Mouse (Mus musculus) intestine, embryonic 14.5 days (tissue): ENCODE measurements at regions not wholly inside any gene's neighbourhood (a gene's known extent, or its start where the extent isn't known, plus 50 kb on each side); places are given as distances from the start of the nearest gene placed in this dataset.

Experiments used
- ATAC-seq: fragments of 200-750 bp; cut with Nextera tagmentation; replicated peaks from 2 replicates; pipeline ENCODE4 v1.8.0; 2017; ENCODE audit warnings: low read depth, moderate number of reproducible peaks, moderate TSS enrichment, moderate library complexity; ENCODE audit not compliant: low FRiP score, low TSS enrichment
- DNase-seq: peaks from one replicate; pipeline ENCODE4 v3.0.0-alpha.2; 2018; ENCODE audit warnings: low spot score
- H3K27ac ChIP-seq: fragments of 300-500 bp; sonication (generic); 2 replicates; pipeline ENCODE4 v1.5.1; 2014; ENCODE audit warnings: low read depth, mild to moderate bottlenecking, control low read depth
- H3K27me3 ChIP-seq: fragments of 300-500 bp; sonication (generic); replicated peaks from 2 replicates; pipeline ENCODE4 v1.6.1; 2014; ENCODE audit warnings: low read length, control low read depth; ENCODE audit not compliant: control insufficient read depth, insufficient read depth
- H3K36me3 ChIP-seq: fragments of 300-500 bp; sonication (generic); 2 replicates; pipeline ENCODE4 v1.6.1; 2014; ENCODE audit warnings: low read length, control low read depth; ENCODE audit not compliant: control insufficient read depth, insufficient read depth
- H3K4me1 ChIP-seq: fragments of 300-500 bp; sonication (generic); replicated peaks from 2 replicates; pipeline ENCODE4 v1.6.1; 2014; ENCODE audit warnings: low read length, control low read depth, mixed read lengths; ENCODE audit not compliant: control insufficient read depth, insufficient read depth
- H3K4me2 ChIP-seq: fragments of 300-500 bp; sonication (generic); 2 replicates; pipeline ENCODE4 v1.6.1; 2014; ENCODE audit warnings: low read length
- H3K4me3 ChIP-seq: fragments of 300-500 bp; sonication (generic); 2 replicates; pipeline ENCODE4 v1.5.1; 2014; ENCODE audit warnings: low read depth, low read length, control low read depth, mixed read lengths
- H3K9ac ChIP-seq: fragments of 300-500 bp; sonication (generic); 2 replicates; pipeline ENCODE4 v1.6.1; 2014; ENCODE audit warnings: mild to moderate bottlenecking, low read length
- H3K9me3 ChIP-seq: fragments of 300-500 bp; sonication (generic); 2 replicates; pipeline ENCODE4 v1.6.1; 2016; ENCODE audit warnings: low read length, control low read depth; ENCODE audit not compliant: control insufficient read depth
- WGBS: fragments of 180-500 bp; shearing (Covaris S2); extraction: QIAGEN DNeasy Blood & Tissue Kit; methylation state at CpG from one replicate; pipeline ENCODE4 v1.1.7; 2014; 5-methylcytosine and 5-hydroxymethylcytosine counted together

DNA sequence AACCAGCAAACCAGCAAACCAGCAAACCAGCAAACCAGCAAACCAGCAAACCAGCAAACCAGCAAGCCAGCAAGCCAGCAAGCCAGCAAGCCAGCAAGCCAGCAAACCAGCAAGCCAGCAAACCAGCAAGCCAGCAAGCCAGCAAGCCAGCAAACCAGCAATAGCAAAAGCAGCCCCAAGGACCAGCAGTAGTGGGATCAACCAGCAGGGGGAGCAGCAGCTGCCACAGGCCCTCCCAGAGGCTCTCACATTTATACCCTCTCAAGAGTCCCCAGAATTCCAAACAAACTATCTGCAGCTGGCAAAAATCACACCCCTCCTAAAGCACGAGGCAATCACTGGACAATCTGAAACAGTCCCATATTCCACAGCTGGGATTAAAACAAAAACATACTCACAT, 341.6 kb upstream of the Hs6st1 start:
- 29% methylated on average over 1 of the region's 1 CpGs for WGBS
- no peak overlapping the region for H3K9ac ChIP-seq

DNA sequence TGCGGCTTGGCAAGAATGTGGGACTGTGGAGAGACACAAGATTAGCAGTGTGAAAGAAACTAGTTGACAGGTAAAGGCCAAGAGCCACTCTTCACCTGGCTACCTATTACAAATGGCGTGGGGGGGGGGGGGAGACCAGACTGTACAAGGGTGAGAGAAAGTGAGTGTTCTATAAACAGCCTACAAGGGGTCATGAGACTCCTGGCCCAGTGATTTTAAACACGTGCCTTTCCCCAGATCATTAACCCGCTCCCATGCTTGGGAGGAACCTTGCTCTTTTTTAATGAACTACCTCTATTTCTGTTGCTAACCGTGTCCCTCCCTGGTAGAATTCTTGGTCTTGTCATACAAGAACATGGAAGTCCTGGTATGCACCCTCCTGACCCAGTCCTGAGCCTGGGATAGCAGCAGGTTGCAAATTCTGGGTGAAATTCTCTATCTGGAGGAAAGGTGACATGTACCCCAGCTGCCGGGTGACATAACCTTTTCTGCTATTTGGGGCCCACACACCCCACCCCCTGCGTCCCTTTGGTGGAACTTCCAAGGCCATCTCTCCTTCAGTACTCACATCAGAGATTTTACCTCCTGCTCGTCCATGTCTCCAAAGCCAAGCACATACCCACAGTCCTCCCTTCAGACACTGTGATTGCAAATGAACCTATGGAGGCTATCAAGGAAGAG, 340.8 kb upstream of the Hs6st1 start:
- Histone ChIP-seq H3K4me3 (no peak overlapping the region), H3K4me1 (no peaks in the 10 kb centered on the region), H3K9ac (no peak overlapping the region), H3K4me2 (no peak overlapping the region), H3K9me3 (no peaks in the 10 kb centered on the region), H3K27ac (no peak overlapping the region), H3K36me3 (no peaks in the 10 kb centered on the region), H3K27me3 (no peaks in the 10 kb centered on the region)
- ATAC-seq (no peak), DNase-seq (peak; percentile 39)
- WGBS = 85% methylated on average over 8 of the region's 8 CpGs

More for the DNA sequence above, 341.6 kb upstream of the Hs6st1 start:
- no peak for ATAC-seq
- H3K27me3 ChIP-seq = no peaks in the 10 kb centered on the region
- DNase-seq = peak; percentile 67
- no peak overlapping the region for H3K4me3 ChIP-seq
- H3K36me3 ChIP-seq = no peaks in the 10 kb centered on the region
- H3K4me1 ChIP-seq = no peaks in the 10 kb centered on the region
- H3K27ac ChIP-seq = no peak overlapping the region
- no peaks in the 10 kb centered on the region for H3K9me3 ChIP-seq
- no peak overlapping the region for H3K4me2 ChIP-seq

DNA sequence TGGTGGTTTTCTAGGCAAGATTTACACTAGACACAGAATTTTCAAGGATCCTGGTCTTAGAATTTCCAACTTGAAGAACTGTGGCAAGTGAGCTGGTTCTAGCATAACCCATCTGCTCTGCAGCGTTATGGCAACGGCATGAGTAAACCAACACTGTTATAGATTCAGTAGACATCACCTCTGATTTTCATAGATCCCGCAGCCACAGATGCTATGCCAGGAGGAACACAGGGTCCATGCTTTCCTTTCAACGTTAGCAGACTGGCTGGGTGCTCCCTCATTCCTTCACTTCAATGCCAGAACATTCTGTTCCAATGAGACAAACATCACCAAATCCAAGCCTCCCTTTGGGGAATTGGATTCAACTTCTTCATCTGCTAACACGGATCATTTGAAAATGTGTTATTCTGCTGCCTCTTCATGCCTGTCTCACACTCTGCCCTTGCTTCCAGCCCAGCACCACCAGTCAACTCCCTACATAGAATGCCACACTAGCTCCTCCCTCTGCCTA, 338.4 kb upstream of the Hs6st1 start:
- Histone ChIP-seq H3K27ac (no peak overlapping the region), H3K4me2 (no peak overlapping the region), H3K4me1 (no peaks in the 10 kb centered on the region), H3K9me3 (no peaks in the 10 kb centered on the region), H3K4me3 (no peak overlapping the region), H3K36me3 (no peaks in the 10 kb centered on the region), H3K9ac (no peak overlapping the region), H3K27me3 (no peaks in the 10 kb centered on the region)
- WGBS = 88% methylated on average over 5 of the region's 5 CpGs
- ATAC-seq (no peak), DNase-seq (peak; percentile 16)

GRCm38 (mm10) chr1:35730309-35730708, 337.9 kb upstream of the Hs6st1 start:
- no peak overlapping the region for H3K4me3 ChIP-seq
- ATAC-seq (no peak), DNase-seq (no peak)
- H3K36me3 ChIP-seq = no peaks in the 10 kb centered on the region
- WGBS = 73% methylated on average over 4 of the region's 4 CpGs
- H3K9ac ChIP-seq = no peak overlapping the region
- no peaks in the 10 kb centered on the region for H3K4me1 ChIP-seq
- H3K9me3 ChIP-seq = no peaks in the 10 kb centered on the region
- H3K27ac ChIP-seq = no peak overlapping the region
- H3K27me3 ChIP-seq = no peaks in the 10 kb centered on the region
- H3K4me2 ChIP-seq = no peak overlapping the region

GRCm38 (mm10) chr1:35736247-35736646, 332.0 kb upstream of the Hs6st1 start:
- H3K27ac ChIP-seq = no peak overlapping the region
- no peak overlapping the region for H3K9ac ChIP-seq
- ATAC-seq (no peak), DNase-seq (peak; percentile 6)
- H3K27me3 ChIP-seq = no peaks in the 10 kb centered on the region
- H3K4me2 ChIP-seq = no peak overlapping the region
- H3K4me3 ChIP-seq = no peak overlapping the region
- no peaks in the 10 kb centered on the region for H3K36me3 ChIP-seq
- no peaks in the 10 kb centered on the region for H3K4me1 ChIP-seq
- H3K9me3 ChIP-seq = no peaks in the 10 kb centered on the region

DNA sequence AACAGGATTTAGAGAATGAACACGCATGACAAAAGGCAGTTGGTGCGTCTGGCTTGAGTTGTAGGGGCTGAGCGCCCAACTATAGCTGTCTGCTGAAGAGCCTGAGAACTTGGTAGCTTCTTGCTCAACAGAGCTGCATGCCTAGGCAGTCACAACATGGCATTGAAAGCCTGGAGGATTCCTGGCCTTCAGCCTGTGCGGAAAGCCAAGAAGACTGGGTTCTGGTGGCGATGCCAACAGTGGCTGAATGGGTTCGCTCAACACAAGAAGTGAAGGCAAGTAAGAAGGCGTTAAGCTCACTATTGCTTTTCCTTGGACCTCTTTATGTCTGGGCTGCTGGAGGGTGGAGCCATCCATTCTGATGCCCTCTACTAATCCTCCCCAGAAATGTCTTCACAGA, 318.6 kb upstream of the Hs6st1 start:
- Histone ChIP-seq H3K27ac (no peak overlapping the region), H3K9me3 (no peaks in the 10 kb centered on the region), H3K4me1 (no peaks in the 10 kb centered on the region), H3K9ac (no peak overlapping the region), H3K27me3 (no peaks in the 10 kb centered on the region), H3K36me3 (no peaks in the 10 kb centered on the region), H3K4me2 (no peak overlapping the region), H3K4me3 (no peak overlapping the region)
- 93% methylated on average over 7 of the region's 7 CpGs for WGBS
- DNase-seq = no peak
- no peak for ATAC-seq

- Histone ChIP-seq H3K36me3 (no peaks in the 10 kb centered on the region), H3K9ac (no peak overlapping the region), H3K27me3 (no peaks in the 10 kb centered on the region), H3K4me3 (no peak overlapping the region), H3K4me1 (no peaks in the 10 kb centered on the region), H3K9me3 (no peaks in the 10 kb centered on the region), H3K27ac (no peak overlapping the region), H3K4me2 (no peak overlapping the region)
- DNase-seq (no peak), ATAC-seq (no peak)
- 64% methylated on average over 4 of the region's 4 CpGs for WGBS
These were observed 318.1 kb upstream of the Hs6st1 start for GRCm38 (mm10) chr1:35750092-35750521.

- Histone ChIP-seq H3K9me3 (no peaks in the 10 kb centered on the region), H3K36me3 (no peaks in the 10 kb centered on the region), H3K27me3 (no peaks in the 10 kb centered on the region), H3K4me3 (no peak overlapping the region), H3K4me2 (no peak overlapping the region), H3K27ac (no peak overlapping the region), H3K4me1 (no peaks in the 10 kb centered on the region), H3K9ac (no peak overlapping the region)
- no peak for DNase-seq
- 86% methylated on average over 9 of the region's 9 CpGs for WGBS
- no peak for ATAC-seq
These were observed 315.6 kb upstream of the Hs6st1 start for GRCm38 (mm10) chr1:35752636-35753035.

GRCm38 (mm10) chr1:35754170-35754569, 314.0 kb upstream of the Hs6st1 start:
- no peaks in the 10 kb centered on the region for H3K36me3 ChIP-seq
- H3K27ac ChIP-seq = no peak overlapping the region
- no peak overlapping the region for H3K4me2 ChIP-seq
- no peak overlapping the region for H3K4me3 ChIP-seq
- no peaks in the 10 kb centered on the region for H3K4me1 ChIP-seq
- H3K27me3 ChIP-seq = no peaks in the 10 kb centered on the region
- ATAC-seq = no peak
- H3K9me3 ChIP-seq = no peaks in the 10 kb centered on the region
- H3K9ac ChIP-seq = no peak overlapping the region
- 86% methylated on average over 11 of the region's 11 CpGs for WGBS
- peak; percentile 7 for DNase-seq
